Mouse (Mus musculus): ENCODE results near the gene Nppc. TPM values are rescaled to one million over a fixed set of nuclear protein-coding genes. Genes with fewer than 3 reads are reported as not detected.

Nppc gene
- polyA plus RNA-seq, 1 experiment from 2014 or later = 0.64 TPM

DNA sequence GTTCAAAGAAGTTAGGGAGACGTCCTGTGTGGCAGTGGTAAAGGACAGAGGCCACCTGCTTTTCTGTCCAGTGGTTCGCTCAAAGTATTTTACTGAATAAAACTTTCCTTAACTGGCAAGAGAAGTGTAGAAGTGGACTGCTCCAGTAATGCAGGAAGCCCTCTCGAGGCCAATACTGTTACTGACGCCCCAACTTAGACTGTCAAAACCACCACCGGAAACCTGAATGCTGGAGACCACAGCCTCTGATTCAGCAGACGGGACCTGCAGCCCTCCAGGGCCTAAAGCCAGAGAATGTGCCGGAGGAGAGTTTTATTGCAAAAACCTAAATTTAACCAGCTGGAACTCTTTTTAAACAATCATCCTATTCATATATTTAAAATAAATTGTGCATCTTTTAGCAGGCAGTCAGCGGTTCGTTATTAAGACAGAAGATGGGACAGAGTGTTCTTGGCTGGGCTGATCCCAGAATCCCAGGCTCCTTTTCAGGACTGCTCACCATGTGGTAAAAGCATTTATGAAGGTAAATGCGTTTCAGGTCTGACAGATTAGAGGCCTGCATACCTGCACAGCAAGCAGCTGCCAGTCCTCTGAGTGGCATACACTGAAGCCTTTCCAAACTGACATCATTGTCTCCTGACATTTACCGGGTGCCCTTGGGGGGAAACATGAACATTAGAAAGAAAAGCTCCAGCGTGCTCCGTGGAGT, 27.1 kb downstream of the Nppc start:
- Histone ChIP-seq H3K9me3 (no peaks in the 10 kb centered on the region), H3K27me3 (replicated peaks) (no peaks in the 10 kb centered on the region), H3K36me3 (no peaks in the 10 kb centered on the region), H3K4me3 (replicated peaks) (no peak overlapping the region), H3K27ac (no peak overlapping the region), H3K4me1 (replicated peaks) (no peaks in the 10 kb centered on the region), H3K4me2 (replicated peaks) (no peak overlapping the region), H3K9ac (no peak overlapping the region)
- 62% methylated on average over 13 of the region's 13 CpGs for WGBS
- ATAC-seq = no peak

DNA sequence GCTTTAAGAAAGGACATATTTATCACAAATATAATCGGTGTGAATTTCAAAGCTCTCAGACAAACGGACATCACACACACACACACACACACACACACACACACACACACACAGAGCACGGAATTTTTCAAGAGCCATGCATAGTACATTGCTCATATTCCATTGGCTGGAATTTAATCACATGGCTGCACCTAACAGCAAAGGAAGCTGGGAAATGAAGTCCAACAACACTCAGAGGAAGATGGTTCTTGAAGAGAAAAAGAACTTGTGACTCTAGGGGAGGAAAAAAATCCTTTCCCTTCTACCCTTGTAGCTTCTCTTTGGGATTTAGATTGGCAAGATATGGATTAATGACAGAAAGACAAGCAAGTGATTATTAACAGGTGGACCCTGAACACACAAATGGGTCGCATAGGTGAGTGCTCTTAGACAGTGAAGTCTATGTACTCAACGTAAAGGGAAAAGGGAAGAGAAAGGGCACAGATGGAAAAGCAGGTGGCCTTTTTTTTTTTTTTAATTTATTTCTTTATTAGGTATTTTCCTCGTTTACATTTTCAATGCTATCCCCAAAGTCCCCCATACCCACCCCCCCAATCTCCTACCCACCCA, 35.5 kb downstream of the Nppc start:
- 54% methylated on average over 6 of the region's 6 CpGs for WGBS
- Histone ChIP-seq H3K27ac (no peak overlapping the region), H3K36me3 (no peaks in the 10 kb centered on the region), H3K4me2 (replicated peaks) (no peak overlapping the region), H3K9ac (no peak overlapping the region), H3K4me1 (replicated peaks) (peaks cover 15% of the 10 kb centered on the region; the same call in 1 of the 2 replicates), H3K4me3 (replicated peaks) (no peak overlapping the region), H3K9me3 (no peaks in the 10 kb centered on the region), H3K27me3 (replicated peaks) (no peaks in the 10 kb centered on the region)
- ATAC-seq = peak; percentile 39; the same call in 1 of the 2 replicates

DNA sequence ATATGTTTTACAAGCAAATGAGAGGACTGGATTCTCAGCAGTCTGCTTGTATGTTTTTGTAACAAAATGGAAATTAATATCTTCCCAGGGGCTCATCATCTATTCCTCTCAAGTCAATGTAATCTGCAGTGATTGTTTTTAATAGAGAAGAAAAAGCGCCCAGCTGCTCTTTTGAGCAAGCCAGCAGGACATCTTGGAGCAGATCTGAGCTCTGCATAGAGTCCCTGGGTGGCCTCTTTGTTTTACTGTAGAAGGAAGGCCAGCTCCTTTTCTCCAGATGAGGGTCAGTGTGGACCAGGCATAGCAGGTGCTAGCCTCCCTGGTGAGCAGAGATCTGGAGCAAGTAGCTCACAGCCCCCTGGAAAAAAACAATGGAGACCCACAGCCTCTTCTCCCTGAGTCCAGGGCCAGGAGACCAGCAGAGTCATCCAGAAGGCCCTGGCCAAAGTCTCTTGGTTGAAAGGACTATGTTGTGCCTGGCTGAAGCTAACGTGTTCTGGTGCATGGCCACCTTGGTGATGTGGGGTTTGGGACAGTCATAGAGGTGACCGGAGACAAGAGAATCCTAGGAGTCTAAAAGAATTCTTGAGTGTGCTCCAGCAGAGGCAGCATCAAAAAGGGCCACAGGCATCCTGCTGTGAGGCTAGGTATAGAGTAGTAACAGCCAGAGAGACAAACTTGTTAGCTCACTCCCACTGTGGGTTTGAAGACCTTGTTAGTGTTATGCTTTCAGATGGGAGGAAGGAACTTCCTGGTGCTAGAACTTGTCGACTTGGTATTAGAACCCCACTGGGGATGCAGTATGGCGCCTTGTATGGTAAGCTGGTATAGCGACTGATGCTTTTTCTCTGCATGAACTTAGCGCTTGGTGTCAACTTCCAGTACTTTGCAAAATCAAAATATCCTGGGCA, 36.3 kb downstream of the Nppc start:
- H3K27ac ChIP-seq = no peak overlapping the region
- H3K4me2 ChIP-seq (replicated peaks) = no peak overlapping the region
- H3K9ac ChIP-seq = no peak overlapping the region
- 69% methylated on average over 7 of the region's 7 CpGs for WGBS
- H3K4me1 ChIP-seq (replicated peaks) = peaks cover 15% of the 10 kb centered on the region; the same call in 1 of the 2 replicates
- ATAC-seq = no peak
- H3K36me3 ChIP-seq = no peaks in the 10 kb centered on the region
- H3K27me3 ChIP-seq (replicated peaks) = no peaks in the 10 kb centered on the region
- no peak overlapping the region for H3K4me3 ChIP-seq (replicated peaks)
- H3K9me3 ChIP-seq = no peaks in the 10 kb centered on the region

GRCm38 (mm10) chr1:86633434-86633833, 36.9 kb downstream of the Nppc start:
- no peak overlapping the region for H3K4me2 ChIP-seq (replicated peaks)

DNA sequence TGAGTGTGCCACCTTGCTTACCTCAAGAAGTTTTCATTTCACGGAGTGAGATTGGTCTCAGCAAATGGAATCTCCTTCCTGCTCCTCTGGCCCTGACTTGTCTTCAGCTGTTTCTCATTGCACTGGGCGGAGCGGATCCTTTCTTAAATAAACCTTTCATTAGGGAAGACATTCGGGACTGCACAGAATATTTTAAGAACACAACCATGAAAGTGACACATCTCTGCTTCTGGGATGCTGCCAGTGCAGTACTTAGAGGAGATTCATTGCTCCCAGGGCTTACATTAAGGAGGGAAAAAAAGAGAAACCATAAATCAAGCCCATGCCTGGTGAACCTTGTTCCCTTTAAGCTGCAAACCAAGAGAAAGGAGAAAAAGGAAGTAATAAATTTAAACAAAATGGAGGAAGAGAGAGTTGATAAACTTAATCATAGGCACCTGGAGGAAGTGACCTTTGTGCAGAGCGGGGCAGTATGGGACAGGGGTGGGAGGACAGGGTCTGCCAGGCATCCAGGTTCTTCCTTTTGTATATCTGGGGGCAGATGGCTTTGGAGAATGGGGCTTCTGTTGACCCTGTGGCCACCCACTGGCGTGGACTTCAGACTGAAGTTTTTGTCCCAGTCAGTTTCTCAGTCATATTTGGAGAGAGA, 37.5 kb downstream of the Nppc start:
- Histone ChIP-seq H3K9ac (no peak overlapping the region), H3K4me2 (replicated peaks) (no peak overlapping the region)
- 28% methylated on average over 6 of the region's 6 CpGs for WGBS

More at GRCm38 (mm10) chr1:86633434-86633833, 36.9 kb downstream of the Nppc start:
- 40% methylated on average over 3 of the region's 3 CpGs for WGBS
- Histone ChIP-seq H3K27ac (peak overlapping the region; percentile 28; the same call in 1 of the 2 replicates), H3K9me3 (no peaks in the 10 kb centered on the region), H3K4me3 (replicated peaks) (no peak overlapping the region), H3K36me3 (no peaks in the 10 kb centered on the region), H3K27me3 (replicated peaks) (no peaks in the 10 kb centered on the region), H3K4me1 (replicated peaks) (peaks cover 15% of the 10 kb centered on the region; the same call in 1 of the 2 replicates), H3K9ac (no peak overlapping the region)
- no peak for ATAC-seq

DNA sequence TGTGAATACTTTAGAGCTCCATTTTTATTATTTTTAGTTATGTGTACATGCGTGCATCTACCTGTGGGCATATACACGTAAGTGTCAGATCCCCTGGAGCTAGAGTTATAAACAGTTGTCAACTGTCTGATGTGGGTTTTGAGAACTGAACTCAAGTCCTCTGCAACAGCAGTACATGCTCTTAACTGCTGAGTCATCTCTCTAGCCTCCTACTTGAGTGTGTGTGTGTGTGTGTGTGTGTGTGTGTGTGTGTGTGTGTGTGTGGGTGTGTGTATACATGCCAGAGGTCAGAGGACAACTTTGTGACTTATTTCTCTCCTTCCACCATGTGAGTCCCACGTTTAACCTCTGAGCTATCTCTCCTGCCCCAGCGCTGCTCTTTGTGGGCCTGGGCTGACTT, 39.8 kb downstream of the Nppc start:
- 70% methylated on average over 4 of the region's 4 CpGs for WGBS
- Histone ChIP-seq H3K27ac (no peak overlapping the region), H3K27me3 (replicated peaks) (no peaks in the 10 kb centered on the region), H3K9me3 (no peaks in the 10 kb centered on the region), H3K9ac (no peak overlapping the region), H3K4me2 (replicated peaks) (no peak overlapping the region), H3K4me1 (replicated peaks) (peaks cover 15% of the 10 kb centered on the region; the same call in 1 of the 2 replicates), H3K4me3 (replicated peaks) (no peak overlapping the region), H3K36me3 (no peaks in the 10 kb centered on the region)
- no peak for ATAC-seq

More for the DNA sequence above, 37.5 kb downstream of the Nppc start:
- no peak overlapping the region for H3K4me3 ChIP-seq (replicated peaks)
- H3K4me1 ChIP-seq (replicated peaks) = peaks cover 15% of the 10 kb centered on the region; the same call in 1 of the 2 replicates
- peak; percentile 80 for ATAC-seq
- H3K36me3 ChIP-seq = no peaks in the 10 kb centered on the region
- H3K27ac ChIP-seq = peak overlapping the region; percentile 28
- no peaks in the 10 kb centered on the region for H3K9me3 ChIP-seq
- H3K27me3 ChIP-seq (replicated peaks) = no peaks in the 10 kb centered on the region

DNA sequence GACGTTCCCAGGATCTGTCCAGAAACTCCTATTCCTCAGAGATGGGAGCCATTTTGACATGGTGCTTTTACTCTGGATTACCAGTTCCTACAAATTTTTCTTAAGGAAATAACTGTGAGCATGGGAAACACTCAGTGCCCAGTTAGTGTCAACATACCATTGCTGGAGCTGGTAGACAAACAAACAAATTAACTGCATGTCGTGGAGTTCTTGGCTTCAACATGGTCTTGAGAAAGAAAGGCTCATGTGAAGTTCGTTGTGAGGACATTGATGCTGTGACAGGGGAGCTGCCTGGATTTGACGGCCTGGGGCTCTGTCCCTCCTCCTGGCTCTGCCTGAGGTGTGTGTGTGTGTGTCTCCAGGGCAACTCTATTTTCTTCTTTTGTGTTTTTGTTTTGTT, 40.4 kb downstream of the Nppc start:
- Histone ChIP-seq H3K36me3 (no peaks in the 10 kb centered on the region), H3K27ac (no peak overlapping the region), H3K9me3 (no peaks in the 10 kb centered on the region), H3K27me3 (replicated peaks) (no peaks in the 10 kb centered on the region), H3K4me3 (replicated peaks) (no peak overlapping the region), H3K9ac (no peak overlapping the region), H3K4me2 (replicated peaks) (no peak overlapping the region), H3K4me1 (replicated peaks) (peaks cover 15% of the 10 kb centered on the region; the same call in 1 of the 2 replicates)
- WGBS = 47% methylated on average over 4 of the region's 4 CpGs
- ATAC-seq = no peak

GRCm38 (mm10) chr1:86628270-86628669, 42.1 kb downstream of the Nppc start:
- no peak overlapping the region for H3K27ac ChIP-seq
- H3K4me3 ChIP-seq (replicated peaks) = no peak overlapping the region
- no peaks in the 10 kb centered on the region for H3K9me3 ChIP-seq
- no peak overlapping the region for H3K9ac ChIP-seq
- peaks cover 9% of the 10 kb centered on the region; the same call in 1 of the 2 replicates for H3K4me1 ChIP-seq (replicated peaks)
- ATAC-seq = no peak
- WGBS = 72% methylated on average over 3 of the region's 3 CpGs
- no peak overlapping the region for H3K4me2 ChIP-seq (replicated peaks)
- no peaks in the 10 kb centered on the region for H3K36me3 ChIP-seq
- no peaks in the 10 kb centered on the region for H3K27me3 ChIP-seq (replicated peaks)

DNA sequence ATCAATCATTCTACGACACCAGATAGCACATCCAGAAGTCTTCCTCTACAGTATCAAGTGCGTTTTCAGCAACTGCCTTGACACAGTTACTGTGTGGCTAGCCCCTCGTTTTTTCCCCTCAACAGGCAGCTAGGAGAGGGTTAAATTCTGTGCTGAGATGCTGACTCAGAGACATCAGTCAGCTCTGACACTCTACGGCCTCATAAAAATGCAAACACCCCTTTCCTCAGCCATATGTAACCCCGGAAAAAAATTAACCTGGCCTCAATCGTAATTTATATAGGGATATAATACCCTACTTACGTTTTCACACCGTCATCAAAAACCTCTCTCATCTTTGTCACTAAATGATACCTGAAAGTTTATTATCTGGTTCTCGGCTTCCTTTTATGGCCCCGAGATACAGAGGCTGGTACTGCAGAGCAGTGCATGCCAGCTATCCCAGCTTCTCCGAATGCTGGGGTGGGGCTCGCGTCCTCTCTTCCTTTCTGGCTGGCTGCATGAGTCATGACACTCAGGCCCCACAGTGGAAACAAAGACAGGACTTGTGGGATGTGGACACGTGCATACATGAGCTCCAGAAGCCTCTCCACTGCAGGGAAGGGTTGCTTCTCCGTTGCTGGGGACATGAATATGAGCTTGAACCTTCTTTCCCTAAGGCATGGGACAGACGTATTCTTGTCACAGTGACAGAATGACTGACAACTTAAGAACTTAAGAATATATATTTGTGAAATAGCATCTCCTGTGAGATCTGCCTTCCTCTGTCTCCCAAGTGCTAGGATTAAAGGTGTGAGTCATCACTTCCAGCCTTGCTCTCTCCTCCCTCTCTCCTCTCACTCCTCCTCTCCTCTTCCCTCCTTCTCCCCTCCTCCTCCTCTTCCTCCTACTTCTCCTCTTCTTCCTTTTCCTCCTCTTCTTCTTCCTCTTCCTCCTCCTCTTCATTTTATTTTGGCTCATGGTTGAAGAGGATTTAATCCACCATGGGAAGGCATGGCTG, 47.1 kb downstream of the Nppc start:
- ATAC-seq = peak; percentile 85
- H3K4me2 ChIP-seq (replicated peaks) = peak overlapping the region; percentile 34

DNA sequence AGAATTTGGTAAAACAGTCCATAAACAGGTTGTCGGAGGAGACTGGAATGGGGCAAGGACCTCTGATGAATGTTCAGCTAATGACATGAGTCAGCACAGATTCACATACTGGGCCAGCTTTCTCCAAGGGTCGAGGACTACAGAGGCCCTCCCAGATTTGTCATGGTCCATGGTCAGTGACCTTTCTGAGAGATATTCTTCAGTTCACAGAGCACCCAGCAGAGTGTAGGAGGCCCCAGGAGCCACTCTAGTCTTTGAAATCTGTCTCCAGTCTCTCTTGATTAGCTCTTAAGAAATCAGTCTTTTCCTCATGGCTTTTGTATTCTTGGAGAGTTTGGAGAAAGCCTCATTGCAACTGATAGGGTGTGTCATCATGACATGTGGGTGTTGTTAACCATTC, 48.1 kb downstream of the Nppc start:
- H3K9me3 ChIP-seq = no peaks in the 10 kb centered on the region
- H3K4me3 ChIP-seq (replicated peaks) = no peak overlapping the region
- no peaks in the 10 kb centered on the region for H3K36me3 ChIP-seq
- no peak overlapping the region for H3K9ac ChIP-seq
- H3K4me1 ChIP-seq (replicated peaks) = no peaks in the 10 kb centered on the region
- H3K27me3 ChIP-seq (replicated peaks) = no peaks in the 10 kb centered on the region
- WGBS = 65% methylated on average over 2 of the region's 2 CpGs
- no peak overlapping the region for H3K27ac ChIP-seq
- no peak overlapping the region for H3K4me2 ChIP-seq (replicated peaks)
- no peak for ATAC-seq

More for the DNA sequence above, 47.1 kb downstream of the Nppc start:
- H3K9me3 ChIP-seq = no peaks in the 10 kb centered on the region
- 22% methylated on average over 16 of the region's 16 CpGs for WGBS
- no peaks in the 10 kb centered on the region for H3K4me1 ChIP-seq (replicated peaks)
- 0 out of 2 replicates have a peak overlapping the region, but pooled peaks have one; percentile 9 for H3K27ac ChIP-seq
- H3K27me3 ChIP-seq (replicated peaks) = no peaks in the 10 kb centered on the region
- no peak overlapping the region for H3K9ac ChIP-seq
- H3K36me3 ChIP-seq = no peaks in the 10 kb centered on the region
- no peak overlapping the region for H3K4me3 ChIP-seq (replicated peaks)

Data from intestine, embryonic 15.5 days (tissue).